12 mouse cellular contexts compared by ENCODE assay signal in the genomic region with DNA sequence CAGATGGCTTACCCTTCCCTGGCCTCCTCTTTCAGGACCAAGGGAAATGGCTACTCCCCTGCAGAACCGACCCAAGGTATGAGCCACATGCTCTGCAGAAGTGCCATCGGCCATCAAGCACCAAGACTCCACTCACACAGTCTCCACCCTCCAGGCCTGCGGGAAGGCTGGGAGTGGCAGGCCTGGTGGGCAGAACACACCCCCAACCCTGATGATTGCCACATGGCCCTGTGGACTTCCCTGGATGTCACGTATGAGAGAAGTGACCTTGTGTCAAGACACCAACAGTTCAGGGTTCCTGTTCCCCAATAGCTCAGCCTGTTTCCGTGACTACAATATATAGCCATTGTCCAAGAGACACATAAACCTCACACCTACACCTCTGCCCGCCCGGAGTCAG. TPM values are rescaled to one million over a fixed set of nuclear protein-coding genes. Genes with fewer than 3 reads are reported as not detected.
DNase-seq lines count a peak whose midpoint lies in the region; ATAC-seq and TF ChIP-seq lines count a peak whose summit lies in the region.
"Had no signal": no experiment of that assay in that cellular context is flagged by ENCODE, and none has a peak within 500 bp of the region (broad histone marks: within the 10 kb centered on the region; RNA-seq: fewer than 3 reads in every experiment).

A gene (plus strand): TSS at position 294 of the 400 bp plus-strand sequence.

- WGBS in lung, adult 2 months: 68% methylated on average over 7 of the region's 7 CpGs
- 49% methylated on average over 7 of the region's 7 CpGs for WGBS in liver, postnatal 0 days (ENCODE audit: insufficient replicate concordance)
- 72% methylated on average over 7 of the region's 7 CpGs for WGBS in stomach, embryonic 16.5 days

- H3K9me3 ChIP-seq in erythroblast, embryonic 14.5 days (ENCODE audit: control insufficient read depth, low read length): no peaks in the 10 kb centered on the region
- H3K9me3 ChIP-seq in liver, postnatal 0 days (ENCODE audit: low read length): no peaks in the 10 kb centered on the region
- no peaks in the 10 kb centered on the region for H3K9me3 ChIP-seq in stomach, embryonic 16.5 days (replicated peaks; ENCODE audit: control insufficient read depth, low read length)
- H3K9me3 ChIP-seq: hindbrain, embryonic 13.5 days; midbrain, embryonic 13.5 days had no signal

- H3K27ac ChIP-seq in liver, postnatal 0 days (ENCODE audit: low read depth): peak within 1 kb of the TSS; percentile 90
- no peak within 1 kb of the TSS for H3K27ac ChIP-seq in stomach, embryonic 16.5 days (ENCODE audit: low read length)
- H3K27ac ChIP-seq: hindbrain, embryonic 13.5 days; midbrain, embryonic 13.5 days had no signal

- DNase-seq in lung, adult 18-20 months: peak; percentile 56 to 58
- DNase-seq in lung, adult 2 months: no peak
- DNase-seq in liver, postnatal 0 days: peak; percentile 65
- DNase-seq in kidney, adult 9 months: no peak
- no peak for DNase-seq in kidney, adult 18-20 months
- DNase-seq: cerebellum, postnatal 36 days; thymus, postnatal 4 days had no signal

- H3K36me3 ChIP-seq in erythroblast, embryonic 14.5 days (ENCODE audit: control insufficient read depth): no peaks in the 10 kb centered on the region; the same call in 1 of the 2 replicates
- H3K36me3 ChIP-seq in liver, postnatal 0 days (replicated peaks; ENCODE audit: insufficient read depth, low read length): 0 out of 2 replicates have a peak, but pooled peaks cover 2% of the 10 kb centered on the region
- H3K36me3 ChIP-seq in stomach, embryonic 16.5 days (ENCODE audit: control insufficient read depth, insufficient read depth, low read length): no peaks in the 10 kb centered on the region
- H3K36me3 ChIP-seq: hindbrain, embryonic 13.5 days; midbrain, embryonic 13.5 days had no signal

- no peak for TF ChIP-seq EP300 in liver, postnatal 0 days (IDR thresholded peaks at IDR 0.05; ENCODE audit: low read depth)

- H3K27me3 ChIP-seq in erythroblast, embryonic 14.5 days (ENCODE audit: control insufficient read depth): no peaks in the 10 kb centered on the region
- no peaks in the 10 kb centered on the region for H3K27me3 ChIP-seq in liver, postnatal 0 days (ENCODE audit: insufficient read depth, low read length)
- no peaks in the 10 kb centered on the region for H3K27me3 ChIP-seq in stomach, embryonic 16.5 days (ENCODE audit: control insufficient read depth, insufficient read depth, low read length)
- H3K27me3 ChIP-seq: hindbrain, embryonic 13.5 days; midbrain, embryonic 13.5 days had no signal

- no peak for TF ChIP-seq CTCF in lung, adult 2 months (IDR thresholded peaks at IDR 0.05; ENCODE audit: insufficient read depth, low read length)
- no peak for TF ChIP-seq CTCF in liver, postnatal 0 days (IDR thresholded peaks at IDR 0.05; ENCODE audit: low read depth)

- peak within 1 kb of the TSS; percentile 65 for H3K4me2 ChIP-seq in liver, postnatal 0 days (ENCODE audit: low read depth, low read length)
- no peak within 1 kb of the TSS for H3K4me2 ChIP-seq in stomach, embryonic 16.5 days (ENCODE audit: low read depth, low read length)
- H3K4me2 ChIP-seq: hindbrain, embryonic 13.5 days; midbrain, embryonic 13.5 days had no signal

- peak within 1 kb of the TSS; percentile 31 for H3K4me3 ChIP-seq in erythroblast, embryonic 14.5 days (replicated peaks)
- H3K4me3 ChIP-seq in lung, adult 2 months (replicated peaks; ENCODE audit: extremely low read depth, low read depth, low read length): no peak within 1 kb of the TSS
- peak within 1 kb of the TSS; percentile 43 for H3K4me3 ChIP-seq in liver, postnatal 0 days (ENCODE audit: low read depth, low read length)
- no peak within 1 kb of the TSS for H3K4me3 ChIP-seq in stomach, embryonic 16.5 days (replicated peaks; ENCODE audit: low read length)
- H3K4me3 ChIP-seq: hindbrain, embryonic 13.5 days; midbrain, embryonic 13.5 days had no signal

- no peak for TF ChIP-seq POLR2A in lung, adult 2 months (IDR thresholded peaks at IDR 0.05; ENCODE audit: borderline replicate concordance, extremely low read depth, low read depth, low read length)

- no peak for ATAC-seq in erythroblast, adult 5-6 weeks (replicated peaks; ENCODE audit: low FRiP score, poor library complexity, severe bottlenecking)
- ATAC-seq in liver, postnatal 0 days: peak; percentile 70
- no peak for ATAC-seq in stomach, embryonic 16.5 days (ENCODE audit: insufficient read depth, low FRiP score)
- ATAC-seq: midbrain, embryonic 13.5 days had no signal

- no peaks in the 10 kb centered on the region; the same call in 1 of the 2 replicates for H3K4me1 ChIP-seq in erythroblast, embryonic 14.5 days (ENCODE audit: control insufficient read depth)
- no peaks in the 10 kb centered on the region for H3K4me1 ChIP-seq in lung, adult 2 months (ENCODE audit: control insufficient read depth, insufficient read depth, low read length)
- H3K4me1 ChIP-seq in liver, postnatal 0 days (ENCODE audit: insufficient read depth): peaks cover 21% of the 10 kb centered on the region
- H3K4me1 ChIP-seq in stomach, embryonic 16.5 days (ENCODE audit: control insufficient read depth, insufficient read depth, low read length): no peaks in the 10 kb centered on the region
- H3K4me1 ChIP-seq: midbrain, embryonic 13.5 days had no signal

- H3K9ac ChIP-seq in liver, postnatal 0 days (replicated peaks): peak within 1 kb of the TSS; percentile 67
- H3K9ac ChIP-seq in stomach, embryonic 16.5 days (ENCODE audit: low read length): no peak within 1 kb of the TSS
- H3K9ac ChIP-seq: hindbrain, embryonic 13.5 days; midbrain, embryonic 13.5 days had no signal

RNA-seq across cellular contexts. Expression of the gene that starts here (rescaled TPM):
- polyA plus RNA-seq in erythroblast, embryonic 14.5 days (2012): 0.06 TPM in 1 of 2 replicates, not detected in the other
- 0.77 and 17.6 TPM in 2 replicates for total RNA-seq in erythroblast, adult 5-6 weeks (2015; ENCODE audit: low replicate concordance)
- total RNA-seq in erythroblast, adult 5-6 weeks (2017; ENCODE audit: low replicate concordance): 15.5 and 20.8 TPM in 2 replicates
- polyA plus RNA-seq in lung, adult 2 months (2012; rRNA removed): 6.0 and 18.5 TPM in 2 replicates
- 531 and 542 TPM in 2 replicates for polyA plus RNA-seq in liver, postnatal 0 days (2015; fragmentation: Nextera tagmentation; extraction: Ambion mirVana)
- polyA plus RNA-seq in stomach, embryonic 16.5 days (2015; fragmentation: Nextera tagmentation; extraction: Ambion mirVana): 11.7 and 12.5 TPM in 2 replicates

Comparison
In these comparisons a context has a peak if more than half of its experiments do, and no peak if none do; other contexts are left out.
1. RNA of the gene that starts here (polyA plus RNA-seq): 531 to 542 TPM in liver, postnatal 0 days; 11.7 to 12.5 TPM in stomach, embryonic 16.5 days, 6.0 to 18.5 TPM in lung, adult 2 months and 0.06 TPM in erythroblast, embryonic 14.5 days; every median in the first group is over 10 times any median in the second.
2. DNase-seq: peak in lung, adult 18-20 months (2 of 2) and liver, postnatal 0 days (single experiment); none in lung, adult 2 months (single experiment), kidney, adult 9 months (single experiment) and kidney, adult 18-20 months (single experiment).
3. H3K4me3 ChIP-seq: peak in erythroblast, embryonic 14.5 days (single experiment) and liver, postnatal 0 days (single experiment); none in lung, adult 2 months (single experiment) and stomach, embryonic 16.5 days (single experiment).